Mouse (Mus musculus) G1E (cell line): ENCODE data around the gene Prep.

Source experiments
- CTCF ChIP-seq: IDR thresholded peaks from 2 replicates; pipeline ENCODE4 v1.5.1; 2012; ENCODE audit warnings: low read depth, low read length, inconsistent platforms, mixed read lengths
- GATA1 ChIP-seq: IDR thresholded peaks from 2 replicates; pipeline ENCODE4 v1.6.1; 2012; ENCODE audit warnings: borderline replicate concordance, low read length, inconsistent platforms, mixed read lengths
- GATA2 ChIP-seq: IDR thresholded peaks from 2 replicates; pipeline ENCODE4 v1.6.1; 2012; ENCODE audit warnings: low read depth, low read length, inconsistent platforms, borderline replicate concordance
- POLR2AphosphoS5 ChIP-seq: IDR thresholded peaks from 2 replicates; pipeline ENCODE4 v1.6.1; 2012; ENCODE audit warnings: low read depth, low read length, inconsistent platforms; ENCODE audit not compliant: insufficient replicate concordance
- TAL1 ChIP-seq: conservative IDR thresholded peaks from 2 replicates; pipeline ENCODE4 v1.6.1; 2012; ENCODE audit warnings: low read depth, low read length, inconsistent platforms, mixed read lengths

DNA sequence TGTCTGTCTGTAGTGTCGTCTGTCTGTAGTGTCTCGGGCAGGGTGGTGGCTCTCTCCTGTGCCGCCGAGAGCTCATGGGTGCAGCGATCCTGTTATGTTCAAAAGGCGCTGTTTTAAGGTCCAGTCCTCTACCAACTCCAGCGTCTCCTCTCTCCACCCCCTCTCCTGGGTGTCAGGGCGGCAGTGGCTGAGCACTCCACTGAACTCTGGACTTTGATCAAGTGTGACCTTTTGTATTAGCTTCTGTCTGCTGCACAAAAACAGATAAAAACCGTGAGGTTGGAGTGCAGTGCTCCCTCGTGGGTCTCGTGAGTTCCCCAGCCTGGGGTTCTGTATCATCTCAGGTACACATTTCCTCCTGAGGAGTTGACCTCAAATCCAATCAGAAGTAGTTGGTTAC, 33.5 kb downstream of the Prep start:
- TF ChIP-seq CTCF (no peak), GATA1 (no peak), GATA2 (no peak), TAL1 (no peak), POLR2AphosphoS5 (no peak)
